Mouse (Mus musculus): Measurements from ENCODE around the gene Vwf. TPM values are rescaled to one million over a fixed set of nuclear protein-coding genes. Genes with fewer than 3 reads are reported as not detected.

Gene Vwf
- total RNA-seq, 4 experiments from 2014 or later, result 19.1 to 27.5 (median 23.5) TPM

GRCm38 (mm10) chr6:125620764-125621163, 74.2 kb downstream of the Vwf start:
- peak; percentile 27 to 55 for DNase-seq (ENCODE audit: low spot score in 2 of 2)

DNA sequence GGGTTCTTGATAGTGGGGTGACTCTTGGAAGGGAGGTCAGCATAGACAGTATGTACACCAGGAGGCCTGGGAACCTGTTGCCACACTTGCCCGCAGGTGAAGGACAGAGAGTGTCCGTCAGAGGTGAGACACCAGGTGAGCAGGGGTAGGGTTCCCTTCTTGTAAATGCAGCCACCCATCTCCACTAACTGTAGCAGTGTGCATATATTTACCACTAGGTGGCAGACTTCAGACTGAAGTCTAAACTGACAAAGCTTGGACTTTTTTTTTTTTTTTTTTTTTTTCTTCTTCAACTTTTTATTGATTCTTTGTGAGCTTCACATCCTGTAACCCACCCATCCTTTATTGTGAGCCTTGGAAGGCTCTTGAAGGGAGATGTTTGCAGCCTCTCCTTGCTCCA, 75.9 kb downstream of the Vwf start:
- no peak for DNase-seq (ENCODE audit: low spot score in 2 of 2)

GRCm38 (mm10) chr6:125640486-125640885, 93.9 kb downstream of the Vwf start:
- DNase-seq (ENCODE audit: low spot score in 2 of 2), result no peak

DNA sequence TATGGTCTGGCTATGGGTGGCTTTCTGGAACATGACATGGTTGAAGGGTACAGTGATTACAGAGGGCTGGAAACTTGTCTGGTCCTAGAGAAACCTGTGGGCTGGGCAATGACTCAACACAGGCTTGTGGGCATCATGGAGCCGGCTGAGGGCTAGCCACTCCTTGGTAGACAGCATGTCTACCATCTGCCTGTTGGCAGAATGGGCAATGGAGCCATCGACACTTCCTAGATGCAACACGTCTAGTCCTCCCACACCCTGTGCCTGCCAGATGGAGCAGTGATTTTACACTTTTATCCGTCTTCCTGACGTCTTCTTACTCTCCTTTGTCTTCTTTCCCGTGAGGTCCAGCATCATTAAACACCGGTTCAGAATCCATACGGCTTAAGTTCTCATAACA, 94.6 kb downstream of the Vwf start:
- peak; percentile 46 to 54 for DNase-seq (ENCODE audit: low spot score in 2 of 2)

- no peak for DNase-seq (ENCODE audit: low spot score in 2 of 2)
Measured at GRCm38 (mm10) chr6:125648964-125649363, 102.4 kb downstream of the Vwf start.

DNA sequence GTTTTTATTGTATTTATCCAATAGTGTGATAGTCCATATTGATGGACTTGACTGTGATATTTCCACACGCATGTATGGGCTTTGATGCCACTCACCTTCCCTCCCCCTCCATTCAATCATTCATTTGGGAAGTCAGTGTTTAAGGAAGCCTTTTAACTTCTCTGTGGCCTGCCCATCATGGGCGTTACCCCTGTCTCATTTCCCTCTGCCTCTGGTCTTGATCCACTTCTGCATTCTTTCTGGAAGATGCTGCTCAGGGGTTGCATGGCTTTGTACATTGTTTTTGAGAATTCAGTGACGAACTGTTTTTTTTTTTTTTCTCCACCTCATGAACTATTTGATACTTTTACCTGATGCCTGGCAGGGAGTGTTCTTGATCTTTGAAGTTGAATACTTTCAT, 104.8 kb downstream of the Vwf start:
- DNase-seq (ENCODE audit: low spot score in 2 of 2), result no peak

GRCm38 (mm10) chr6:125653416-125653815, 106.8 kb downstream of the Vwf start:
- DNase-seq (ENCODE audit: low spot score in 2 of 2), result no peak

GRCm38 (mm10) chr6:125656921-125657320, 110.3 kb downstream of the Vwf start:
- DNase-seq (ENCODE audit: low spot score in 2 of 2), result no peak

GRCm38 (mm10) chr6:125657966-125658365, 111.4 kb downstream of the Vwf start:
- DNase-seq (ENCODE audit: low spot score in 2 of 2), result no peak

GRCm38 (mm10) chr6:125661106-125661877, 114.7 kb downstream of the Vwf start:
- peak in 1 of 2 experiments; percentile 73 for DNase-seq (ENCODE audit: low spot score in 2 of 2)

- DNase-seq (ENCODE audit: low spot score in 2 of 2), result no peak
Measured at GRCm38 (mm10) chr6:125663906-125664305, 117.3 kb downstream of the Vwf start.

- DNase-seq (ENCODE audit: low spot score in 2 of 2), result no peak
Measured at GRCm38 (mm10) chr6:125671835-125672234, 125.3 kb downstream of the Vwf start.

GRCm38 (mm10) chr6:125678492-125678891, 131.9 kb downstream of the Vwf start:
- no peak for DNase-seq (ENCODE audit: low spot score in 2 of 2)

DNA sequence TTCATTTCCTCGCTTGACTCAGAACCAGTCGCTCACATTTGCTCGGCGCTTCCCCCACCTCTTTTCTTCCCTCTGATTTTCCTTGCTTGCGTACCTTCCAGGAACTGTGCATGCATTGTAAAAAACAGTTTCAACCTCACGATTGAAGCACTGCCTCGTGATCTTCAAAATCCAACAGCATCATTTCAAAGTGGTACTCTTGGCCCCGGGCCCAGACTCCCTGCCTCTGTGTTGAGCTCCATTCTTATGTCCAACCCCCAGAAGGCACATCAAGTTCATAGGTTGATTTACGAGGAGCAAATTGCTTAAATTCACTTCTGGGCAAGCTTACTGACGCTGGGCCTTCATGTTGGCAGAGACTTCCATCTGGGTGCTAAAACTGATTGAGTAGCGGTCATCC, 134.0 kb downstream of the Vwf start:
- DNase-seq (ENCODE audit: low spot score in 2 of 2), result no peak

DNA sequence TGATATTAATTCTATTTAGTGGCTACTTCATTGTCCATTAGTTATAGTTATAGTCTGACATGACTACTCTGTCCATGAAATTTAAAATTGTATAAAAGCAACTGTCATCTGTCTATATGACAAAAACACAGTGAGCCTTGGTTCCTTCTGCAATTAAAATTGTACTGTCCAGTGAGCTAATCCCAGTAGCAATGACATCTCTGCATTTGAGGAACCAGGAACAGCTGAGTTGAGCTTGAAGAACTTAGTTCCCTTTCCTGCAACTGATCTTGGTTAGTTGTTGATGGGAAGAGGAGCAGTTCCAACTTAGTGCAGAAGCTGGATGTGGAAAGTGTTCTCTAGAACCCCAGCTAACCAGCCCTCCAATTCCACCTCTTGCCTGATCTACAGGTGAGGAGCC, 138.8 kb downstream of the Vwf start:
- no peak for DNase-seq (ENCODE audit: low spot score in 2 of 2)

DNA sequence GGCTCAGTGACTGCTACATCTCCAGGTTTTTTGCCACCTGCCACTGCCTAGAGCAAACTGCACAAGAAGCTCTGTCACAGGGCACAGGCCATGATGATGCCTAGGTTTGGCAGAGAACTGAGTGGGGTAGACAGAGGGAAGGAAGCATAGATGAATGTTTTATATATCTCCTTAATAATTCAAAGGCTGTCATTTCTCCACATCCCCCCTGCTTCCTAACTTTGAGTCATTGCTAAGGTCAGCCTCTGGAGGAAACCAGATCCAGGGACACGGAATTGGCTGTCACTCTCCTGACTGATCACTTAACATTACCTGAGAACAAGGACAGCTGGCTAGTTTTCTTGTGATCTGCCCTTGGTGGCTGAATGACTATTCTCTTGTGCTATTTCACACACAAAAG, 141.4 kb downstream of the Vwf start:
- DNase-seq (ENCODE audit: low spot score in 2 of 2), result no peak

DNA sequence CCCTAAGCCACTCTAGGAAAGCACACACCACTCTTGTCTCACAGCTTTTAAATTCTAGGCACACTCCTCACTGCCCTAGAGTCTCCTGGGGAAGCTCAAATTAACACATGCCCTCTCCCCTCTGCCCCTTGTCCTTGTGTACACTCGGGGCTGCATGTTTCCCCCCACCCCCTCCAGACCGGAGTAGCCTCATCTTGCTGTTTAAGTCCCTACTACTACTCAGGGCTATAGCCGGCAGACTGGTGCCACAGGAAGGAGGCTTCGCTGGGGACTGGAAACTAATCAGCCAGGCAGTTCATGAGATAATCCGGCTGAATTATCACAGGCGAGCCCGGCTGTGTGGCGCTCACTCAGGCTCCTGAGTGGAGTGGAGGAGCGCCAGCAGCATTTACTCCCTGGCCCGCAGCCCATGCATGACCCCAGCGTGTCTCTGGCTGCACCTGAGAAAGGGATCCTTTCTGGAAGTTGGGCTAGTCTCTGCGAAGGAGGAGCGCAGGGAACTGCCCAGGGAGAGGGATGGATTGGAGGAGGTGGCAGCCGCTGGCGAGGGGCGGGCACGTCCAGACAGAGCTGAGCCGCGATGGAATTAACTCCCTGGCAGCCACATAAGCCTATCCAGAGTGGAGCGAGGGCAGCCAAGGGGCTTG, 143.6 kb downstream of the Vwf start, which contains the start of gene Ano2:
Gene Ano2 (plus strand): TSS at position 363 of the 647 bp plus-strand sequence.
- peak; percentile 5 to 13 for DNase-seq (ENCODE audit: low spot score in 2 of 2)

GRCm38 (mm10) chr6:125701146-125701545, 154.6 kb downstream of the Vwf start:
- no peak for DNase-seq (ENCODE audit: low spot score in 2 of 2)

- DNase-seq (ENCODE audit: low spot score in 2 of 2), result peak; percentile 64 to 69
Measured at GRCm38 (mm10) chr6:125711261-125711660, 164.7 kb downstream of the Vwf start.

DNA sequence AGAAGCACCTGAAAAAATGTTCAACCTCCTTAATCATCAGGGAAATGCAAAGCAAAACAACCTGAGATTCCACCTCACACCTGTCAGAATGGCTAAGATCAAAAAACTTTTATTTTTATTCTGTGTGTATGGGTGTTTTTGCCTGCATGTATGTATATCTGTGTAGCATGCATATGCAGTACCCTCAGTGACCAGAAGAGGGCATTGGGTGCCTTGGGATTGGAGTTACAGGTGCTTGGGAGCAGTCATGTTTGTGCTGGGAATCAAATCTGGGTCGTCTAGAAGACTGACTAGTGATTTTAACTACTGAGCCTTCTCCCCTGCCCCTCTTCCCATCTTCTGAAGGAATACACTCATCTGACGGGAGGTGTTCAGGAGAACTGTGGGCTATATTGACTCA, 179.8 kb downstream of the Vwf start:
- DNase-seq (ENCODE audit: low spot score in 2 of 2), result no peak

- DNase-seq (ENCODE audit: low spot score in 2 of 2), result no peak
Measured at GRCm38 (mm10) chr6:125727484-125727911, 180.9 kb downstream of the Vwf start.

DNA sequence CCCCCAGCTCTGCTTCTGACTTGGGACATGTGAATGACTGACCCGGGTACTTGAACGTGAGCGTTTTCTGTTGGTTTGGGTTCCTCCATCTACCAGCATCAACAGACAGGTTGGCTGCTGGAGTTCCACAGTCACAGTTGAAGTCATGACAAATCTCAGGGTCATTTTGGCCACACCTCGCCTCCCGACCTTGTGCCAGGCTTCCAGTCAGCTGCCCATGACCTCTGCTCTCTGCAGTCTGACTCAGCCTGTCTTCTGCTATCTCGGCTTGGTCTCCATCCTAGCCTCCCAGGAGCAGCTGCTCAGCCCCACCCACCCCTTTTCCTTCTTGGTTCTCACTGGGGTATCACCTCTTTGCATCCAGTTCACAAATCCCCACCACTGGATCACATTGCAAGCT, 182.9 kb downstream of the Vwf start:
- no peak for DNase-seq (ENCODE audit: low spot score in 2 of 2)

DNA sequence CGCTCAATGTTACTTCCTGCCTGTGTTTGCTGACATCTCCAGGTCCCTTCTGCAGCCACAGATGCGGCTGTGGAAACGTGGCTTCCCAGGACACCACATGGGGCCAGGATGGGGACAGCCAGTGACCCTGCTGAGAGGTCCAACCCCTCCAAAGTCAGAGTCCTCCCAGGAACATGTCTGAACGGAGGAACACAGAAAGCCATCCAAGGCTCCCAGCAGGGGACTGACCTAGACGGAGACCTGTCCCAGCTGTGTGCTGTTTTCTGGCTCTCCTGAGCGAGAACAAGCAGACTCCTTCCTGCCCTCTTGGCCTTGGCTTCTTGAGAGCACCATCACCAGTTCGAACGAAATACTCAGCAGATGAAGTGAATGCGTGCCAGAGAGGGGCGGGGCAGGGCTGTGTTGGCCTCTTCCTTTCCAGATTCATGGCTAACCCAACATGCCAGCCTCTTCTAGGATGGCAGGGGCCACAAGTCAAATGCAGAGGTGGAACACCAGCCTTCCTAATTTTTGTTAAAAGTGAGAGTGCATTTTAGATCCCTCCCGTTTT, 183.5 kb downstream of the Vwf start:
- no peak for DNase-seq (ENCODE audit: low spot score in 2 of 2)

Measured in layer of hippocampus, adult 8-10 months (tissue).